Mouse (Mus musculus) left cerebral cortex, postnatal 10 days (tissue): ENCODE results near the gene Med12l. TPM values are rescaled to one million over a fixed set of nuclear protein-coding genes. Genes with fewer than 3 reads are reported as not detected.

ENCODE experiments used
- DNase-seq, 2 experiments: peaks; one replicate each; pipeline ENCODE4 v3.0.0; 2021 to 2022; ENCODE audit warnings: low spot score in 2 of 2, mixed read lengths in 1 of 2; ENCODE audit errors: extremely low spot score in 1 of 2
- intact Hi-C: fragments of 180-260 bp; cut with DNase I; formaldehyde crosslinking; loops from one replicate; pipeline ENCODE4 v1.15.1; 2025
- total RNA-seq, 2 experiments: library from RNA; stranded (reverse); gene quantifications; 2 replicates each; pipeline ENCODE4 v1.2.3; 2021

Gene Med12l
- total RNA-seq, 2 experiments from 2014 or later: 30.0 to 30.3 TPM

DNA sequence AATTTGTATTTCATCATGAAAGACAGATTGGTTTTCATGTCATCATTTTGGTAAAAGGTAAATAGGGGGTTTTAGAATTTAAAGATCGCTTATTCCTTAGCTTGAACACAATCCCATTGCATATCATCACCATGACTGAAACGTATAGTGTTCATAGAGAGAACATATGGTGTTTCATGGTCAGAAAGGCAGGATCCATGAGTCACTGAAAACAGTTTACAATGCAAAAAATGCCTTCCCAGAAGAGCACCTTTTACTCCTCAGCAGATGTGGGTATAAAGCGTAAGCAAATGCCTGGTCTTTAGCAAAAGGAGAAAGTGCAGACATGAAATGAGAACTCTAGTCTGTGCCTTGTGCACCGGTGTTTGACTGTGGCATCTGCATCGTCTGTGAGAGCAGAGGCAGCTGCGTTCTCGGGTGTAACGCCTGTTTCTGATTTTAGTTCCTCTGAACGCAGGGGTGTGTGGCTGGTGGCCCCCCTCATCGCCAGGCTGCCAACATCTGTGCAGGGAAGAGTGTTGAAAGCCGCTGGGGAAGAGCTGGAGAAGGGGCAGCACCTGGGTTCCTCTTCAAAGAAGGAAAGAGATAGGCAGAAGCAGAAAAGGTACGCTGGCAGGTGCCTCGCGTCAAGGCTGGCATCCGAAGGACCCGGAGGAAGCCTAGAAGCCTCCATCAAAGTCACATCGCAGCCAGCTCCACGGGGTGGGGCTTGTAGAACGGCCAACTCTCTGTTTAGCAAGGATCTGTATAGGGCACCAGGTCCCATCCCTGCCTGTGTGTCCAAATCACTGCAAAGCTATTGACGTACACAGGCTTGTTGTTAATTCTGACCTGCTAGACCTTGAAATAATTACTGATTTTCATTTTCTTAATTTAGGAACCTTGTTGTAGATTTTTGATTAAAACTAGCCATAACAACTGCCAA lies 252.4 kb downstream of the Med12l start:
- DNase-seq: no peak
- intact Hi-C loops: no loop called here

DNA sequence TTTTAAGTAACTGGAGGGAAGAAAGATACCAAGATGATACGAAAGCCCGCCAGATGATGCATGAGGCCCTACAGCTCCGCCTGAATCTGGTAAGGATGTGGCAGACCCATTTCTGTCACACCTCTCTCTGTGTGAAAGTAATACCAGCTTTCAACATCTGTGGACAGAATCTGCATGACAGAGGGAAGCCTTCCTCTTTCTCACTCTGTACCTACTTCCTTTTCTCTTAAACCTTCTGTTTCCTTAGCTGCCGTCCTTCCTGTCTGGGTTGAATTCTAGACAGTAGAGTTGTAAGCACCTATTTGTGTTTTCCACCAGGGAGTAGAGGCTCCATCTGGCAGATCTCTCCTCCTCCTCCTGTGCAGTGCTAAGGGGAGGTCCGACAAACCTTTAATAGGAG lies 255.1 kb downstream of the Med12l start:
- peak in 1 of 2 experiments; percentile 26 for DNase-seq
- intact Hi-C loops: no loop called here

DNA sequence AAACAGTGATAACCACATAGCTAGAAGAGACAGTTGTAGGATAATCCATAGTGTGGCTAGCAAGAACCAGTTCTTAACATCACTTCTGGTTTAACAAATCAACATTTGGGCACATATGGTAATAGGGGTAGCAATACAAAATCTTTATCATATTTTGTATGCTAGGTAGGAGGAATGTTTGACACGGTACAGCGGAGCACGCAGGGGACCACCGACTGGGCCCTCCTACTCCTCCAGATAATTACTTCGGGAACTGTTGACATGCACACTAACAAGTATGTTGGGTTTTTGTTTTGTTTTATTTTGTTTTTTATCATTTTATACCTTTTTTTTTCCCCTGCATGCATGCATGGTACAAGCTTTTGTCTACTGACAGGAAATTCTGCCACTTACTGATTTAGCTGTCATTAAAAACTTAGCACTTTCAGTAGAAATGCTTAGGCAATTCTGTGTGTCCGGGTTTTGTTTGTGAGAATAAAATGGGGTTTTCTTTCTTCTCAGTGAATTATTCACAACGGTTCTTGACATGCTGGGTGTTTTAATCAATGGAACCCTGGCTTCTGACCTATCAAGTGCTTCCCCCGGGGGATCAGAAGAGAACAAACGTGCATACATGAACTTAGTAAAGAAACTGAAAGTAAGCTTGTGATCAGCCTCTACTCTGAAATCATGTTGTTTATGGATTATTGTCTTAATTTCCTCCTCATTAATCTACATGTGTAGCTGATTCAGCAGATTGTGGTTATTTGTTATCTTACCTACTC lies 256.3 kb downstream of the Med12l start:
- intact Hi-C loops: no loop called here
- DNase-seq: no peak

DNA sequence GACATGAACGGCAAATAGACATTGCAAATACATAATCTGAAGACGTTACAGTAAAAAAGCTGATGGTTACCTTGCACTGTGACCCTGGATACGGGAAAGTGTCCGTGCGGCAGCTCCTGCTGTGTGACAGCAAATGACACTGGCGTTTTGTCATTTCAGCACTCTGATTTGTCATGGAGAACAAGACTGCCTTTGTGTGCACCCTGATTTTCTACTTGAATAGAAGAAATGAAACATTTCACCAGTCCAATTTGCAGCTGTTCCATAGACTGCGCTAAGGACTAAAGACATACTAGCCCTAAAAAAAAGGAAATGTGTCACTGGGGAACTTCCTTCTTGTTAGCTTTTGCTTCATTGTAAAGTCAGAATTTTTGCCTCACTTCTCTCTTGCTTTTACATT lies 257.1 kb downstream of the Med12l start, which contains the start of gene P2ry12:
Gene P2ry12, minus strand, starts transcription at position 168 of the 400 bp plus-strand sequence.
- intact Hi-C loops: no loop called here
- no peak for DNase-seq

DNA sequence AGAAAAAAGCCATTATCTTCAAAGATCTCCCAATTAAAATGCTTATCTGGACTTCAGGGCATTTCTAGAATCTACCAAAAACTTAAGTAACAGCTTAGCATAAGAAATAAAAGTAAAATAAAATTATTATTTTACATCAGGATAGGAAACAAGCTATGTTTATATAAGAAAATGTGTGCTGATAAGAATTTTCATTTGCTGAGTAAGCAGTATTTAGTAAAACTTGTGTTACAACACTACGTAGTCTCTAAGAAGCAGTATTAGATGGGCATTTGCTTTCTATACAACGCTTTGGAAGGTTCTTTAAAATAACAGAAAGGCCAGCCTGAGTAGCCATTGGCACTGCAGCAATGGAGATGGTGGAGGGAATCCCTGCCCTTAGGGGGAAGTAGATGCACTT lies 257.8 kb downstream of the Med12l start:
- DNase-seq: no peak
- intact Hi-C loops: no loop called here

DNA sequence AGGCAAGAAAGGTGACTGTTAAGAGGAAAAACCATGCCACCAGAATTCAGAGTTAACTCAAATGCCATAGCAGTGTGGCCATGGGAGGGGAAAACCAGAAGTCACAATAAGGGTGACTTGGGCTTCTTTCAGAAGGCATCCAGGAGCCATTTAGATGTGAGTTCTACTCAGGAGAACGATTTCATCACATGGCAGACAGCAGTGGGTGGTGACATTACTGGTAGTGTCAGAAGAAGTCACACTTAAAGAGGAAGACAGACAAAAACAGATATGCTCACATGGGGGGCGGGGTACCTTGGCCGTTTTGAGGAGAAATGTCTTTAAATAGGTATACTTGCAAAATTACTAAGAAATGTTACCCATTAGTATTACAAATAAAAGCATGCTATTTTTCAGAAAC lies 258.4 kb downstream of the Med12l start:
- no peak for DNase-seq
- intact Hi-C loops: no loop called here

DNA sequence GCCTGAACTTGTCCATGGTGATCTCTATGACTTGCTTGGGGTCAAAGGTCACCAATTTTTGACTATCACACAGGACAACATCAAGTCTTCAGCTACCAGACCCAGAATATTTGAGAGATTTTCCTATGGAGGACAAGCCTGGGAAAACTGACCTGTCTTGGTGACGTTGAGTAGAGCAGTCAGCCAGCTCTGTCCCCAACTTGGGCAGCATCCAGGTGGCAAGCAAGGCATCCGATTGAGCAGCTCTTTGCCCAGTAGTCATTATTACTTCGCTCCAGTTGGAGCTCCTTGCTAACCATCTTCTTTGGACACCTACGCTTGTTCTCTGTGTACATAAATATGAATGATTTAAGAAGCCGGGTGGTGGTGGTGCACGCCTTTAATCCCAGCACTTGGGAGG lies 265.2 kb downstream of the Med12l start:
- intact Hi-C loops: no loop called here
- no peak for DNase-seq

DNA sequence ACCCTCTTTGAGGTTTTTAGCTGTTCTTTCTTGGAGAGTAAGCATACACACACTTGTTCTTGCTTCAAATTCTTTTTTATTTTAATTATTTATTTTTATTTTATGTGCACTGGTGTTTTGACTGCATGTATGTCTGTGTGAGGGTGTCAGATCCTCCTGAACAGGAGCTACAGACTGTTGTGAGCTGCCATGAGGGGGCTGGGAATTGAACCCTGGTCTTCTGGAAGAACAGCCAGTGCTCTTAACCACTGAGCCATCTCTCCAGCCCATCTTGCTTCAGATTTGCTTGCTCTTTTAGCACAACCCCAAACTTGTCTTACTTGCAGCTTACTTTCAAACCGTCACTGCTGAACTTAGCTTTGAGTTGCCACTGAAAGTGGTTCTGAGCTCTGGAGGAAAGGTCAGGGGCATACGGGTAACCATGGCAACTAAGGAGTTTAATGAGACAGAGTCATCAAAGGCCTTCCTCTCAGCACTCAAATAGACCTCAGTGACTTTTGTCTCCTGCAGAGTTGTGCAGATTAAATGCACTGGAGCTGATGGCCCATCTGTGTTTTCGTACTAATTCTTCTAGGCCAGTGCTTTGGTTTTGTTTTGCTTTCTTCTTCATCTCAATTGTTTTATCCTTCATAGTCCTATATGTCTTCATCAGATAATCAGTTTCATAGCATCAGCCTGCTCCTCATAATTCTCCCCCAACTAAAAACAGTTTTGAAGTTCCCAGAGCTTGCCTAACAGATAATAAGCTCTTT lies 272.1 kb downstream of the Med12l start:
- no peak for DNase-seq
- intact Hi-C loops: no loop called here

DNA sequence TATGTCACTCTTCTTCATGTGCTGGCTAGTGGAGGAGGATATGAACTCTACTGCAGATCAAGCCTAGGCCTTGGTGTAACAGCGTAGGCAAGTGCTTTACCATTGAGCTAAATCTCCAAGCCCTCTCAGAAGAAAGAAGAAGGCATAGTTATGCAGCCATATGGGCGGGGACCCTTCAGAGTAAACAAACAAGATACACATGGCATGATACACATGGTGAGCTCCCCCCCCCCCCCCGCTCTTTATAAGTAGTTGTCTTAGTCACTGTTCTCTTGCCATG lies 272.6 kb downstream of the Med12l start:
- intact Hi-C loops: no loop called here
- no peak for DNase-seq

DNA sequence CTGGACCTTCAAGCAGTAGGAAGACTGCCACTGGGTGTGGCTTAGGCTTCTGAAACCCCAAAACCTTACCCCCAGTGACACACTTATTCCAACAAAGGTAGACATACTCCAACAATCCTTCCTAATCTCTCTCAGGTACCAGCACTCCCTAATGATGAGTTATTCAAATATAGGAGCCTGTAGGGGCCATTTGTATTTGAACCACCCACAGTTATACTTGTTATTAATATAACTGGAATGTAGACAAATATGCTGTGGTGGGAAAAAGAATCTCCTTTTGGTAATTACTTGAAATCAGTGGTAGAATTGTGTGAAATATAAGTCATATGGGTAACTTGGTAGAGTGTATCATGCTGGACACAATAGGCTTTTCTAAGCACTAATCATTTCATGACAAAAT lies 273.0 kb downstream of the Med12l start:
- no peak for DNase-seq
- intact Hi-C loops: no loop called here

DNA sequence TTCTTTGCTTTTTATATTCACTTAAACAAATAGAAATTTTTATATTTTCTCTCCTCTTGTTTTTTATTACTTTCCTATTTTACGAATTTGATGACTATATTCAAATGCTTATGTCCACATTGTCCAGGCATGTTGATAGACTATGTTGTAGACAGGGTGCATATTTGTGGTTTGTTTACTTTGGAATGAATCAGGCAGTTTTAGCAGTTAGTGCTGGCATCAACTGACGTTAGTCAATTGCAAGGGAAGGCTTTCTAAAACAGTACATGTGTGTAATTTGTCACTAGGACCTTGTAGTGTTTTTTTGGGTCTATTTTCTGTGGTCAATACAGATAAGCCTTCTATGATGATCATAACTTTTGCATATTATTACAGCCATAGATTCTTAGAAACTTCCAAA lies 284.9 kb downstream of the Med12l start:
- DNase-seq: no peak
- intact Hi-C loops: no loop called here

DNA sequence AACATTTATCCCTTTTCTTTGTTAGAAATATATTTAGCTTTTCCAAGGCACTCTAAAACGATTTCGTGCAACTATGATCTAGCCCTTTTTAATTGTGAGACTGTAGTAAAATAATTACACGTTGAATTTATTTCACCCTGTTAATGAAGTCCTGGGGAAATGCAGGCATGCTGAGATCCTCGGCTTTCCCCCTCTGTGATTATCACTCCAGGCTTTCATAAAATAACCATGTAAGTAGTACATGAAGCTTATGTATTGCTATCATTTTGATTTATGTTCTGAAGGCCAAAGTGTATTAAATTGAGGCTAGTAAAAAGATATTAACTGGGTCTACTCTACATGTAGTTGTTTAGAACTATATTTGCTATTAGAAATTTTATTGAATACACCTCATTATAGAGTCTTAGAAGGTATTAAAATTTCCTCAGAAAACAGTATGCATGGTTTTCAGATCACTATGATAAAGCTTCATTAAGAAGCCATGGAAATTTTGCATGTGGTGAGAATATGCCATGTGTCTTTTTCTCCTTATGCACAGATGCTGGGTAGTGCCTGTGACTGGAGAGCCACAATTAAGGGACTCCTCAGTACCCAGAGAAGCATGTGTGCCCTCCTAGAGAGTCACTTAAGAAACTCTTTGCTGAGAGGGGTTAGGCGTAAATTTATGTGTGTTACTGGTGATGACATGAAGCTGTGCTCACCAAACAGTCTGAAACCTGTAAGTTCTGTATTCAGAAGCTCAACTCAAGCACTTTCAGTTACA lies 288.0 kb downstream of the Med12l start:
- intact Hi-C loops: no loop called here

DNA sequence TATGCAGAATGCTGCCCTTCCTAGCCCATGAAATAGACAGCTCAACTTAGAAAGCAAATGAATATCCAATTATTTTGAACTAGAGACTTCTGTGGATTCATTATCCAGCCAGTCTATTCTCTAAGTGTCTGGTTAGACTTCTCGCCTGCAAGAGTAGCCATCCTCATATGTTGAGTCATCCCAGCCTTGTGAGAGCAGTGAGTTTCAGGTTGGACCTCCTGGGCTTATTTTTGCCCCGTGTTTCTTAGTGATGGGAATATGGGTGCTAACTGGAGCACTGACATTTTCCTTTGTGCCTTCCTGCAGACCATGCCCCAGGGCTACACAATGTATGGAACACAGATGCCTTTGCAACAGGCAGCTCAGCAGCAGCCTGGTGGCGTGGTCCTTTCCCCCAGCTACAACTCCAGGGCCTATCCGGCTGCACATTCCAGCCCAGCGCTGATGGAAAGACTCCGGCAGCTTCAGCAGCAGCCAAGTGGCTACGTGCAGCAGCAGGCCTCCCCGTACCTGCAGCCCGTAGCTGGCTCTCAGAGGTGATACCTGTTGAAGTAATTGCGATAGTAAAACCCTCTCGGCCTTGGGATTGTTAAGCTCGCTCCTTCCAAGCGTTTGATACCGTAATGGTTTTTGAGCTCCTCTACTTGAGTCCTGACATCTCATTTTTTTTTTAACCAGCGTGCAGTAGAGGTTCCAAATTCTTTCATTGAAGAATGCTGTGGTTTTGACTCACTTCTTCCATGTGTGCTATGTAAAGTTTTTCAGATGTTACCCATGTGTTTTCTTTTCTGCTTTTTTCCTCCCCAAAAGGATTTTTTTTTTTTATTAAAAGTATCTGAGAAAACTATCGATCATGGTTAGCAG lies 290.3 kb downstream of the Med12l start:
- no peak for DNase-seq
- intact Hi-C loops: no loop called here

More for the DNA sequence above, 288.0 kb downstream of the Med12l start:
- no peak for DNase-seq

DNA sequence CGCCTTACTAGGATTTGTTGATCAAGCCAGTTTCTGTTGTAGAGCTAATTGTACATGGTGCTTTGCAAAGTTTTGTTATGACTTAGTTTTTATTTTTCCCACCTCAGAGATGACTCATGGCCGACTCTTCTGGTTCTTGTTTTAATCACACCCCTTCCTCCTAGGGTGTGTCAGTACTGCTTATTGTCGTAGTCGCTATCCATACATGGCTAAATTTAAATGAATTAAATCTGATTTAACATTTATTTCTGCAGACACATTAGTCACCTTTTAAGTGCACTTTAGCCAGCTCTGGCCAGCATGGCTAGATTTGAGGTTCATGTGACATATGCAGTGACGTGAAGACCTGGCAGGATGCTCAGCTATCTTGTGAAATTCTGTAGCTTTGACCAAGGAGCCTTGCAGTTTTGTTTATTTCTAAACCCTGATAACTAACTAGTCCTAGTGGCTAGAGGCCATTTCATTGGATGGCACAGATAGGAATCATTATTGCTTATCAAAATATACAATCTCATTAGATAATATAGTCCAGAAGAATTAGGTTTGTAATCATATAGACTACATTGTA lies 291.0 kb downstream of the Med12l start:
- no peak for DNase-seq
- intact Hi-C loops: no loop called here

DNA sequence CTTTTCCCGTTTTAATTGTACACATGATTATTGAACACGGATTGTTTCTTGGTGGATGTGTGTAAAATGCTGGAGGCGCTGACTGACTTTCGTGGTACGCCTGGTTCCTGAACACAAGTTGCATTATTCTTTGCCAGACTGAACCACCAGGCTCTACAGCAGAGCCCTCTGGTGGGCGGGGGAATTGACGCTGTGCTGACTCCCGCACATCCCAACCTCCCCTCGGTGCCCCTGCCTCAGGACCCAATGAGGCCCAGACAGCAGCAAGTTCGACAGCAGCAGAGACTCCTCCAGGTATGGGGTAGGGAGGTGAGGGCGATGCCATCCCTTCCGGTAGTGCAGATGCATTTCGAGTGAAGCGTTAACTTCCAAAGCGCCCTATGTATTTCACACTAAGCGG lies 292.0 kb downstream of the Med12l start:
- intact Hi-C loops: no loop called here
- DNase-seq: no peak

DNA sequence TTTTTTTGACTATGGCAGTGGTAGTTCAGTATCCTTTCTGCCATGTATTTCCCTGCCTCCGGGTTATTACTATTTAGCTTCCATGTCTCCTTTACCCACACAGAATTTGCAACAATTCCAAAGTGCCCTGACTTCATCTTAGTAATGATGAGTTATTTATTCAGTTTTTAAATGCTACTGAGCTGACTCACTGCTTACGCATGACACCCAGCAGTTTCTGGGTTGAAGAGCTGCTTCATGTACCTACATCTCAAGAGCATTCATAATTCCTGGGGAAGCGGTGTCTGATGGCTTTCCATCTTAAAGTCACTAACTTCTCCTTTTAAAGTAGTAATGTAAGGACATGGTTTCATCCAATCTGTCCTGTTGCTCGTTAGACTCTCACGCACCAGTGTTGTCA lies 299.3 kb downstream of the Med12l start:
- no peak for DNase-seq
- intact Hi-C loops: no loop called here

DNA sequence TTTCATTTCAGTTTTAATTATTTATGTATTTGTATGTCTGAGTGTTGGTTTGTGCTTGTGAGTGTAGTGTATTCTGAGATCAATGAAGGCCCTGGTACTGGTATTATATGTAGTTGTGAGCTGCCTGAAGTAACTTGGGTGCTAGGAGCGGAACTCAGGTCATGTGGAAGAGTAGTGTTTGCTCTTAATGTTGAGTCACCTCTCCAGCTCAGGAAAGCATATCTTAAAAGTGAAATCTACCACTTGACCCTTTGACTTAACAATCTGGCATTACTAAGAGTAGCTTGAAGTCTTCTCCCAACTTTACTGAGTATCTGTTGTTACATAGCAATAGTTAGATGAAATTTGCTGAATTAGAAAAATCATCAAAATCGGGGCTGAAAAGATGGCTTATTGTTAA lies 299.9 kb downstream of the Med12l start:
- DNase-seq: no peak
- intact Hi-C loops: no loop called here

DNA sequence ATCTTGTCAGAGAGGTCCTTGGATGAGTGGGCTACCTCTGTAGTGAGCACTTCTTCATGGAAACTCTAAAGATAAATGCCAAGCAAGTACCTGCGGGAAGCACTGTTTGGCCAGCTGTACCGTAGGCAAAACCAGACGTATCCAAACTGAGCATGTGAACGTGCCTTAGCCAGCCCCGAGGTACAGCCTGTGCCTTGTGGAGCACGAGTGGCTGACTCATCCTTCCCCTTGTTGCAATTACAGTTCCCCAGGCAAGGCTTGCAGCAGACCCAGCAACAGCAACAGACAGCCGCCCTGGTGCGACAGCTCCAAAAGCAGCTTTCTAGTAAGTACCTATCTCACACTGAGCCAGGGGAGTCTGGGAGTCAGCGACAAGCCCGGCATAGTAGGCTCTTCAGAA lies 307.0 kb downstream of the Med12l start:
- no peak for DNase-seq
- intact Hi-C loops: loop anchor here (10.0 kb wide), 1 partner anchor 802 kb away; no protein-coding TSS in a partner anchor
